Mouse (Mus musculus): ENCODE results near the gene Gm28042. TPM values are rescaled to one million over a fixed set of nuclear protein-coding genes. Genes with fewer than 3 reads are reported as not detected.

The Gm28042 gene
- 0.89 and 1.2 TPM in 2 replicates for polyA plus RNA-seq (2015; fragmentation: Nextera tagmentation; extraction: Ambion mirVana)

- peaks cover 32% of the 10 kb centered on the region for H3K36me3 ChIP-seq (ENCODE audit: insufficient read depth, low read length)
- WGBS = 5% methylated on average over 50 of the region's 50 CpGs
- peak; percentile 42; the same call in 1 of the 2 replicates for TF ChIP-seq CTCF (IDR thresholded peaks at IDR 0.05; ENCODE audit: low read depth)
- peak within 1 kb of the TSS; percentile 62 for H3K4me3 ChIP-seq (replicated peaks; ENCODE audit: low read depth, low read length)
- H3K27me3 ChIP-seq (ENCODE audit: insufficient read depth, low read length) = no peaks in the 10 kb centered on the region
- H3K4me2 ChIP-seq (ENCODE audit: low read length) = peak within 1 kb of the TSS; percentile 61
- DNase-seq (ENCODE audit: low spot score) (peak; percentile 96), ATAC-seq (replicated peaks; ENCODE audit: low FRiP score, low read depth) (peak; percentile 84)
- peak within 1 kb of the TSS; percentile 86 for H3K27ac ChIP-seq
- peak within 1 kb of the TSS; percentile 69 for H3K9ac ChIP-seq (ENCODE audit: low read depth, low read length)
- H3K9me3 ChIP-seq (replicated peaks; ENCODE audit: low read length) = no peaks in the 10 kb centered on the region
- peaks cover 11% of the 10 kb centered on the region for H3K4me1 ChIP-seq (replicated peaks; ENCODE audit: insufficient read depth, low read length)
Observed at GRCm38 (mm10) chr2:120026984-120027949, at the start of gene Gm28042, which contains the start of gene Jmjd7. Gm28042 (plus strand) TSS chr2:120027493. Jmjd7 (plus strand) TSS chr2:120027483.

GRCm38 (mm10) chr2:119980343-119980986 lies 46.8 kb upstream of the Gm28042 start:
- Histone ChIP-seq H3K4me2 (ENCODE audit: low read length) (no peak overlapping the region), H3K36me3 (ENCODE audit: insufficient read depth, low read length) (no peaks in the 10 kb centered on the region), H3K4me1 (replicated peaks; ENCODE audit: insufficient read depth, low read length) (no peaks in the 10 kb centered on the region), H3K27ac (no peak overlapping the region), H3K27me3 (ENCODE audit: insufficient read depth, low read length) (no peaks in the 10 kb centered on the region), H3K4me3 (replicated peaks; ENCODE audit: low read depth, low read length) (no peak overlapping the region), H3K9me3 (replicated peaks; ENCODE audit: low read length) (no peaks in the 10 kb centered on the region), H3K9ac (ENCODE audit: low read depth, low read length) (no peak overlapping the region)
- no peak for DNase-seq (ENCODE audit: low spot score)
- ATAC-seq (replicated peaks; ENCODE audit: low FRiP score, low read depth) = no peak
- WGBS = 64% methylated on average over 7 of the region's 7 CpGs
- TF ChIP-seq CTCF (IDR thresholded peaks at IDR 0.05; ENCODE audit: low read depth) = no peak

- no peaks in the 10 kb centered on the region for H3K36me3 ChIP-seq (ENCODE audit: insufficient read depth, low read length)
- ATAC-seq (replicated peaks; ENCODE audit: low FRiP score, low read depth) = no peak
- no peak overlapping the region for H3K4me3 ChIP-seq (replicated peaks; ENCODE audit: low read depth, low read length)
- no peak for TF ChIP-seq CTCF (IDR thresholded peaks at IDR 0.05; ENCODE audit: low read depth)
- no peak for DNase-seq (ENCODE audit: low spot score)
- H3K27me3 ChIP-seq (ENCODE audit: insufficient read depth, low read length) = no peaks in the 10 kb centered on the region
- no peak overlapping the region for H3K27ac ChIP-seq
- H3K9ac ChIP-seq (ENCODE audit: low read depth, low read length) = no peak overlapping the region
- H3K9me3 ChIP-seq (replicated peaks; ENCODE audit: low read length) = no peaks in the 10 kb centered on the region
- 79% methylated on average over 2 of the region's 2 CpGs for WGBS
- H3K4me1 ChIP-seq (replicated peaks; ENCODE audit: insufficient read depth, low read length) = no peaks in the 10 kb centered on the region
- H3K4me2 ChIP-seq (ENCODE audit: low read length) = no peak overlapping the region
Observed at GRCm38 (mm10) chr2:119981631-119982030, 45.7 kb upstream of the Gm28042 start.

GRCm38 (mm10) chr2:119985871-119986270 lies 41.4 kb upstream of the Gm28042 start:
- no peak for ATAC-seq (replicated peaks; ENCODE audit: low FRiP score, low read depth)
- no peak overlapping the region for H3K4me2 ChIP-seq (ENCODE audit: low read length)
- no peak overlapping the region for H3K27ac ChIP-seq
- no peaks in the 10 kb centered on the region for H3K9me3 ChIP-seq (replicated peaks; ENCODE audit: low read length)
- no peak for TF ChIP-seq CTCF (IDR thresholded peaks at IDR 0.05; ENCODE audit: low read depth)
- no peaks in the 10 kb centered on the region for H3K36me3 ChIP-seq (ENCODE audit: insufficient read depth, low read length)
- 70% methylated on average over 8 of the region's 8 CpGs for WGBS
- no peak overlapping the region for H3K4me3 ChIP-seq (replicated peaks; ENCODE audit: low read depth, low read length)
- no peak overlapping the region for H3K9ac ChIP-seq (ENCODE audit: low read depth, low read length)
- H3K4me1 ChIP-seq (replicated peaks; ENCODE audit: insufficient read depth, low read length) = no peaks in the 10 kb centered on the region
- H3K27me3 ChIP-seq (ENCODE audit: insufficient read depth, low read length) = no peaks in the 10 kb centered on the region
- DNase-seq (ENCODE audit: low spot score) = no peak

- H3K27me3 ChIP-seq (ENCODE audit: insufficient read depth, low read length) = no peaks in the 10 kb centered on the region
- H3K9ac ChIP-seq (ENCODE audit: low read depth, low read length) = no peak overlapping the region
- no peak for DNase-seq (ENCODE audit: low spot score)
- no peaks in the 10 kb centered on the region for H3K9me3 ChIP-seq (replicated peaks; ENCODE audit: low read length)
- no peak overlapping the region for H3K4me2 ChIP-seq (ENCODE audit: low read length)
- no peak overlapping the region for H3K4me3 ChIP-seq (replicated peaks; ENCODE audit: low read depth, low read length)
- no peaks in the 10 kb centered on the region for H3K4me1 ChIP-seq (replicated peaks; ENCODE audit: insufficient read depth, low read length)
- no peaks in the 10 kb centered on the region for H3K36me3 ChIP-seq (ENCODE audit: insufficient read depth, low read length)
- no peak overlapping the region for H3K27ac ChIP-seq
- no peak for TF ChIP-seq CTCF (IDR thresholded peaks at IDR 0.05; ENCODE audit: low read depth)
- no peak for ATAC-seq (replicated peaks; ENCODE audit: low FRiP score, low read depth)
- 72% methylated on average over 6 of the region's 6 CpGs for WGBS
Observed at GRCm38 (mm10) chr2:119986369-119986768, 40.9 kb upstream of the Gm28042 start.

- Histone ChIP-seq H3K4me3 (replicated peaks; ENCODE audit: low read depth, low read length) (no peak overlapping the region), H3K9me3 (replicated peaks; ENCODE audit: low read length) (no peaks in the 10 kb centered on the region), H3K9ac (ENCODE audit: low read depth, low read length) (no peak overlapping the region), H3K36me3 (ENCODE audit: insufficient read depth, low read length) (no peaks in the 10 kb centered on the region), H3K27ac (no peak overlapping the region), H3K4me1 (replicated peaks; ENCODE audit: insufficient read depth, low read length) (no peaks in the 10 kb centered on the region), H3K27me3 (ENCODE audit: insufficient read depth, low read length) (no peaks in the 10 kb centered on the region), H3K4me2 (ENCODE audit: low read length) (no peak overlapping the region)
- no peak for TF ChIP-seq CTCF (IDR thresholded peaks at IDR 0.05; ENCODE audit: low read depth)
- ATAC-seq (replicated peaks; ENCODE audit: low FRiP score, low read depth) (no peak), DNase-seq (ENCODE audit: low spot score) (no peak)
- 100% methylated on average over 2 of the region's 2 CpGs for whole genome bisulfite sequencing
Observed at GRCm38 (mm10) chr2:119987441-119987840, 39.9 kb upstream of the Gm28042 start.

Data from kidney, postnatal 0 days (tissue).